Mouse (Mus musculus) forebrain, embryonic 12.5 days (tissue): Measurements from ENCODE around the gene Arid5b. TPM values are rescaled to one million over a fixed set of nuclear protein-coding genes. Genes with fewer than 3 reads are reported as not detected.

Experiments used
- ATAC-seq: fragments of 200-750 bp; cut with Nextera tagmentation; 2 replicates; pipeline ENCODE4 v1.8.0; 2017; ENCODE audit warnings: moderate TSS enrichment; ENCODE audit not compliant: low FRiP score
- H3K27ac ChIP-seq: fragments of 300-500 bp; sonication (generic); 2 replicates; pipeline ENCODE4 v1.5.1; 2016; ENCODE audit warnings: mild to moderate bottlenecking
- H3K27me3 ChIP-seq: fragments of 300-500 bp; sonication (generic); 2 replicates; pipeline ENCODE4 v1.6.1; 2016; ENCODE audit warnings: mild to moderate bottlenecking
- H3K36me3 ChIP-seq: fragments of 300-500 bp; sonication (generic); replicated peaks from 2 replicates; pipeline ENCODE4 v1.6.1; 2016; ENCODE audit warnings: mild to moderate bottlenecking
- H3K4me1 ChIP-seq: fragments of 300-500 bp; sonication (generic); 2 replicates; pipeline ENCODE4 v1.6.1; 2016
- H3K4me2 ChIP-seq: fragments of 300-500 bp; sonication (generic); 2 replicates; pipeline ENCODE4 v1.6.1; 2016; ENCODE audit warnings: mild to moderate bottlenecking, moderate library complexity
- H3K4me3 ChIP-seq: fragments of 300-500 bp; sonication (generic); replicated peaks from 2 replicates; pipeline ENCODE4 v1.5.1; 2016; ENCODE audit warnings: mild to moderate bottlenecking
- H3K9ac ChIP-seq: fragments of 300-500 bp; sonication (generic); 2 replicates; pipeline ENCODE4 v1.6.1; 2016; ENCODE audit warnings: mild to moderate bottlenecking
- H3K9me3 ChIP-seq: fragments of 300-500 bp; sonication (generic); 2 replicates; pipeline ENCODE4 v1.6.1; 2016
- WGBS: fragments of 180-500 bp; shearing (Covaris S2); methylation state at CpG from one replicate; pipeline ENCODE4 v1.1.7; 2016; 5-methylcytosine and 5-hydroxymethylcytosine counted together
- polyA plus RNA-seq: library from polyadenylated mRNA; unstranded; fragments of >200 nt; fragmentation: Nextera tagmentation; extraction: Ambion mirVana; gene quantifications from 2 replicates; pipeline ENCODE4 v1.2.1, GENCODE M21; 2016

Gene Arid5b
- polyA plus RNA-seq, 1 experiment from 2014 or later: 17.1 TPM

GRCm38 (mm10) chr10:68147730-68148129 lies 130.8 kb downstream of the Arid5b start:
- H3K36me3 ChIP-seq: 0 out of 2 replicates have a peak, but pooled peaks cover 3% of the 10 kb centered on the region
- no peak overlapping the region for H3K4me3 ChIP-seq
- WGBS: 46% methylated on average over 6 of the region's 6 CpGs
- H3K4me1 ChIP-seq: peaks cover 9% of the 10 kb centered on the region
- no peak overlapping the region for H3K4me2 ChIP-seq
- no peak for ATAC-seq
- no peak overlapping the region for H3K27ac ChIP-seq
- H3K9me3 ChIP-seq: peaks cover 3% of the 10 kb centered on the region; the same call in 1 of the 2 replicates
- H3K9ac ChIP-seq: no peak overlapping the region
- H3K27me3 ChIP-seq: no peaks in the 10 kb centered on the region

GRCm38 (mm10) chr10:68146842-68147241 lies 131.7 kb downstream of the Arid5b start:
- Histone ChIP-seq H3K4me1 (peaks cover 16% of the 10 kb centered on the region), H3K36me3 (0 out of 2 replicates have a peak, but pooled peaks cover 3% of the 10 kb centered on the region), H3K27ac (no peak overlapping the region), H3K9ac (no peak overlapping the region), H3K4me3 (no peak overlapping the region), H3K9me3 (no peaks in the 10 kb centered on the region; the same call in 1 of the 2 replicates), H3K4me2 (no peak overlapping the region), H3K27me3 (no peaks in the 10 kb centered on the region)
- ATAC-seq: 0 out of 2 replicates have a peak, but pooled peaks have one; percentile 27
- 12% methylated on average over 5 of the region's 5 CpGs for WGBS

GRCm38 (mm10) chr10:68145286-68145950 lies 133.1 kb downstream of the Arid5b start:
- H3K9me3 ChIP-seq: no peaks in the 10 kb centered on the region
- peaks cover 16% of the 10 kb centered on the region for H3K4me1 ChIP-seq
- no peak for ATAC-seq
- no peak overlapping the region for H3K27ac ChIP-seq
- no peak overlapping the region for H3K4me3 ChIP-seq
- no peaks in the 10 kb centered on the region for H3K36me3 ChIP-seq
- H3K9ac ChIP-seq: no peak overlapping the region
- no peaks in the 10 kb centered on the region for H3K27me3 ChIP-seq
- H3K4me2 ChIP-seq: no peak overlapping the region
- WGBS: 86% methylated on average over 18 of the region's 18 CpGs

DNA sequence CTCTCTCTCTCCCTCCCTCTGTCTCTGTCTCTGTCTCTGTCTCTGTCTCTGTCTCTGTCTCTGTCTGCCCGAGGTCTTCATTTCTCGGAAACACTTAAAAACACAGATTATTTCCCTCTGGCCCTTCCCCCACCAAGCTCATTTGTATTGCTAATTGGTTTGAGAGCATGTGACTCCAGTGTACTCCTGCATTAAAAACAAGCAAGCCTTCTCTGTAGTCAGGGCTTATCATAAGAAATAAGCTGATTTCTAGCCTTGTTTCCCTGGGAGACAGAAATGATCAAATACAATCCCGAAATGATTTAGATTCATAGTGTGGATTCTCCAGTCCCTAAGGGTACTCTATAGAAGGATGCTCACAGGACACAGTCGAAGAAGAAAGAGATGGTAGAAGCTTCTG lies 136.0 kb downstream of the Arid5b start:
- WGBS: 58% methylated on average over 4 of the region's 4 CpGs
- ATAC-seq: no peak
- H3K36me3 ChIP-seq: no peaks in the 10 kb centered on the region
- 0 out of 2 replicates have a peak, but pooled peaks cover 2% of the 10 kb centered on the region for H3K9me3 ChIP-seq
- peaks cover 13% of the 10 kb centered on the region for H3K4me1 ChIP-seq
- H3K4me3 ChIP-seq: no peak overlapping the region
- H3K27ac ChIP-seq: peak overlapping the region; percentile 53; the same call in 1 of the 2 replicates
- H3K27me3 ChIP-seq: no peaks in the 10 kb centered on the region
- H3K4me2 ChIP-seq: no peak overlapping the region
- no peak overlapping the region for H3K9ac ChIP-seq

DNA sequence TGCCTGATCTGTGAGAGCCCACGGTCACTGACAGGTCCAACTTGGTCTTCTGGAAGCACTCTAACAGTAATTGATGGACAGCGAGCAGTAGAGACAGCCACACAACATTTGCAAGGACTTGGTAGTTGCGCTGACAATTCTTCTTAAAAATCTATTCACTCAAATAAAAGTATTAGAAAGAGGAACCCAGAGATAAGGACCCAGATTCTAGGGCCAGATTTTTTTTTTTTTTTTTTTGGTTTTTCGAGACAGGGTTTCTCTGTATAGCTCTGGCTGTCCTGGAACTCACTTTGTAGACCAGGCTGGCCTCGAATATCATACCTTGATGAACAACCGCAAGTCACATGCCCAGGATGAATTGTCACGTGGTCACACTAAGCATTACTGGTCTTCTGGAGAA lies 137.0 kb downstream of the Arid5b start:
- Histone ChIP-seq H3K4me1 (peaks cover 23% of the 10 kb centered on the region), H3K4me3 (no peak overlapping the region), H3K4me2 (no peak overlapping the region), H3K27me3 (no peaks in the 10 kb centered on the region), H3K9ac (no peak overlapping the region), H3K36me3 (no peaks in the 10 kb centered on the region), H3K27ac (no peak overlapping the region), H3K9me3 (0 out of 2 replicates have a peak, but pooled peaks cover 2% of the 10 kb centered on the region)
- 95% methylated on average over 7 of the region's 7 CpGs for WGBS
- ATAC-seq: no peak

DNA sequence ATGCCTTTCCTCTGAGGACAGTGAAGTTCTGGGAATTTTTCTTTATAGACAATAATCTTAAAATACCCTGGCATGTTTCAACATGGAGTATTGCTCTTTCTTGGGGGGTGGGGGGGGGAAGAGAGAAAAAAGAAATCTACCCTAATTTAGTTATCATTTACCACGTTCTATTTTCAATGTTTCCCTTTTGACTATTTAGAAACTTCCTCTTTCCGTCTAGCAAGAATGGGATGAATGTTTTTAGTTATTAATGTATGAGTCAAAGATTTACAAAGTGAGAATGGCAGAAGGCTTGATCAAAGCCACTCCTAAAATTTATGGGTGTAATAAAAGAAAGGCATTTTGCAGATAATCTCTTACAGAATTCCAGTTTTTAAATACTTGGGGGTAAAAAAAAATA lies 137.7 kb downstream of the Arid5b start:
- Histone ChIP-seq H3K9me3 (0 out of 2 replicates have a peak, but pooled peaks cover 2% of the 10 kb centered on the region), H3K36me3 (no peaks in the 10 kb centered on the region), H3K4me3 (no peak overlapping the region), H3K4me1 (peaks cover 30% of the 10 kb centered on the region), H3K4me2 (no peak overlapping the region), H3K27me3 (no peaks in the 10 kb centered on the region), H3K27ac (no peak overlapping the region), H3K9ac (no peak overlapping the region)
- WGBS: 88% methylated on average over 2 of the region's 2 CpGs
- ATAC-seq: no peak

DNA sequence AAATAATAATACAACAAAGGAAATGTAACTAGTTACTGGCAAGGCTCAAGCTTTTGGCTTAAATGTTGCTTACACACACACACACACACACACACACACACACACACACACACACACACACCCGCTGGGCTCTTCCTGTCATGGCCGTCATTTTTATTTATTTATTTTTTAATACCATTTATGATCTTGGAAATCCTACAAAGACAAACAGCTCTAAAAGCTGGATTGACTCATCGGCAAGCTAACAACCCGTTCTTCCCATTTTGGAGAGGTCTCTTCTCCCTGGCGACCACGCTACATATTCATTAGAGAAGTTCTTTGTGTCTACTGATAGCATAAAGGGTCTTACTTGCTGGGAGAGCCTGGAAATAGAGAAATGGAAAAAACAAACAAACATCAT lies 138.2 kb downstream of the Arid5b start:
- WGBS: 79% methylated on average over 6 of the region's 6 CpGs
- Histone ChIP-seq H3K9me3 (0 out of 2 replicates have a peak, but pooled peaks cover 2% of the 10 kb centered on the region), H3K4me2 (no peak overlapping the region), H3K36me3 (no peaks in the 10 kb centered on the region), H3K4me1 (peaks cover 35% of the 10 kb centered on the region), H3K27ac (no peak overlapping the region), H3K4me3 (no peak overlapping the region), H3K27me3 (no peaks in the 10 kb centered on the region), H3K9ac (no peak overlapping the region)
- ATAC-seq: no peak

DNA sequence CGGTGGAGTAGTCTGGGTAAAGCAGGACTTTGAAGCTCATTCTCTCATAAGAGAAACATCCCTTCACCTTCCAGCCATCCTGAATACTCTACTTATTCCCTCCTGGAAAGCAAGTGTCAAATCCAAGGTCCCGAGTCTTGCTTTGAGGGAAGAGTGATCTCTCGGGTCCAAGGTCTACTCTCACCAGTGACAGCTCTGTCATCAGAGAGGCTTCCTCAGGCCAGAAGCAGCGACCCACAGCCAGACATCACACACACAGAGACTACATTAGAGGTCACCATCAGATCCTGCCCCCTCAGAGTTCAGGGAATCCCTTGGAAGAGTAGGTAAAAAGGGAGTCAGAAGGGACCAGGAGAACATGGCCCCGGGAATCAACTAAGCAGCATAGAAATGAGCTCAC lies 140.4 kb downstream of the Arid5b start:
- Histone ChIP-seq H3K9ac (no peak overlapping the region), H3K9me3 (0 out of 2 replicates have a peak, but pooled peaks cover 2% of the 10 kb centered on the region), H3K4me1 (peaks cover 41% of the 10 kb centered on the region), H3K4me3 (no peak overlapping the region), H3K27me3 (no peaks in the 10 kb centered on the region), H3K27ac (no peak overlapping the region), H3K36me3 (0 out of 2 replicates have a peak, but pooled peaks cover 3% of the 10 kb centered on the region), H3K4me2 (no peak overlapping the region)
- ATAC-seq: no peak
- 86% methylated on average over 5 of the region's 5 CpGs for WGBS

DNA sequence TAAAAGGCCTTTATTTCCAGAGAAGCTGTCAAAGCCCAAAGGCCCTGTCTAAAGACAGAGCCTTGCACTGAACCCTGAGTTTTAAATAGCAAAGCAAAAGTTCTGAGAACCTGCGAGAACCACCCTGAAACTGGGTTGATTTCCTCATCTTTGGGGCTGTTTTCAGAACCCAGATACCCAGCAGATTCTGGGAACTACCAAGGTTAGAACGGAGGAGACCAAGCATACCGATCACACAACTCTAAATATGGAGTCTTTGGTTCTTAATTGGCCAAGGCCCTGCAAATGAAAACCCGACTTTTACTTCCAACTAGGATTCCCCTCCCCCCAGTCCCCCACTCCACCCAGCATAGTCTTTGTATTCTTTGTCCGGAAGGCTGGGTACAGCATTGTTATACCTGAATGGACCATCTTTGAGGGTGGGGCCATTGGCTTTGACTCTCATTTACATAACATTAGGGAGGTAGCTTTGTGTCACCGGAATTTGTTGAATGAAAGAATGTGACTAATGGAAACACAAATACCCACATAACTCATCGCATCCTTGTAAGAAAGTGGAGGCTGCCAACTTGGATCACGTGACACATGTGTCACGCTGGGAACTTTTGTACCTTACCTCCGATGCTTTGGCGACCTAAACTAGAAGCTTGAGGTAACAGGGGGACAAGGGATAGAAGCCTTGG lies 141.2 kb downstream of the Arid5b start:
- H3K4me2 ChIP-seq: peak overlapping the region; percentile 64

DNA sequence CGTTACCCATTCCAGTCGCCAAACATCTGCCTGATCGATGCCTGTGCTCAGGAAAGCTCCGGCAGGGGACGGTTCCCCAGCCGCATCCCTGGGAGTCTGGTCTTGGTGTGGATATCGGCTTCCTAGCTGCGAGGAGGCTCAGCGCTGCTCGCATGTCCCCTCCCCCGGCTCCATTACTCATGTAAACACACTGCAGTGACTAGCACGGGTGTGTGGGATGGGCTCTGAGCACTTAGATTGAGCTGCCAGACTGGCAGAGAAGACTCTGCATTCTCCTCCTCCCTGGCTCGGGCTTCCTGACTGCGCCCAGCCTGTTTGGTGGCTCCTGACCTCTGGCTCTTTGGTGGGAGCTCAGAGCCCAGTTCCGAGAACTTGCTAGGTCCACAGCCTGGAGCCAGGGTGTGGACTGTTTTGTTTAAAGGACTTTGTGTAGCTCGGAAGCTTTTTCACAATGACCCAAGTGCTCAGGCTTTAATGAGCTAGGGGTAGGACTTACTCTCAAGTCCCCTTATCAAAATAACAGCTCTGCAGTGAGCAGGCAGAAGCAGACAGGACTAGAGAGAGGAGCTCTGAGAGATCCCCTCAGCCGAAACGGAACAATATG lies 142.0 kb downstream of the Arid5b start:
- Histone ChIP-seq H3K4me1 (peaks cover 31% of the 10 kb centered on the region), H3K9ac (peak overlapping the region; percentile 39), H3K9me3 (0 out of 2 replicates have a peak, but pooled peaks cover 2% of the 10 kb centered on the region), H3K27ac (peak overlapping the region; percentile 81), H3K27me3 (no peaks in the 10 kb centered on the region), H3K4me3 (peak overlapping the region; percentile 33), H3K36me3 (0 out of 2 replicates have a peak, but pooled peaks cover 5% of the 10 kb centered on the region), H3K4me2 (peak overlapping the region; percentile 64)
- WGBS: under 1% methylated on average over 18 of the region's 18 CpGs
- ATAC-seq: peak; percentile 88

More for the DNA sequence above, 141.2 kb downstream of the Arid5b start:
- no peak overlapping the region for H3K4me3 ChIP-seq
- H3K9me3 ChIP-seq: 0 out of 2 replicates have a peak, but pooled peaks cover 2% of the 10 kb centered on the region
- H3K27ac ChIP-seq: peak overlapping the region; percentile 81
- H3K27me3 ChIP-seq: no peaks in the 10 kb centered on the region
- H3K36me3 ChIP-seq: 0 out of 2 replicates have a peak, but pooled peaks cover 5% of the 10 kb centered on the region
- no peak overlapping the region for H3K9ac ChIP-seq
- 16% methylated on average over 11 of the region's 11 CpGs for WGBS
- H3K4me1 ChIP-seq: peaks cover 34% of the 10 kb centered on the region
- peak; percentile 63 for ATAC-seq

DNA sequence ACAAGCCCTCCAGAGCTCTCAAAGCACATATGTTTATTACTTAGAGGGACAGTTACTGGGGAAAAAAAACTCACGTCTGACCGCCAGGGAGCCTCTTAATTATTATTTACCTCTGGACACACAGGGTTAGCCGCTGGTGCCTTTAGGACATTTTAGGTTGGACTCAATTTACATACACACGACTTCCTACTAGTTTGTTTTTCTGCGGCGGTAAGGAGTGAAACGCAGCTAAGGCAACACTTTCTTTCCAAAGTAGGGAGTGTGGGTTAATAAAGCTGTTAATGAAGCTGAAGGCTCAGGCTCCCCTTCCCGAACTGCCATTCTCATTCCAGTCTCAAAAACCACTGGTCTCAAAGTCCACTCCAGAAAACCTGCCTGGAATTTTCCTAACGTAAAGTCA lies 142.5 kb downstream of the Arid5b start:
- under 1% methylated on average over 9 of the region's 9 CpGs for WGBS
- peak overlapping the region; percentile 33 for H3K4me3 ChIP-seq
- 0 out of 2 replicates have a peak, but pooled peaks cover 5% of the 10 kb centered on the region for H3K36me3 ChIP-seq
- H3K9me3 ChIP-seq: 0 out of 2 replicates have a peak, but pooled peaks cover 2% of the 10 kb centered on the region
- peak overlapping the region; percentile 81 for H3K27ac ChIP-seq
- ATAC-seq: no peak
- H3K4me2 ChIP-seq: peak overlapping the region; percentile 64
- peak overlapping the region; percentile 39 for H3K9ac ChIP-seq
- peaks cover 31% of the 10 kb centered on the region for H3K4me1 ChIP-seq
- no peaks in the 10 kb centered on the region for H3K27me3 ChIP-seq

DNA sequence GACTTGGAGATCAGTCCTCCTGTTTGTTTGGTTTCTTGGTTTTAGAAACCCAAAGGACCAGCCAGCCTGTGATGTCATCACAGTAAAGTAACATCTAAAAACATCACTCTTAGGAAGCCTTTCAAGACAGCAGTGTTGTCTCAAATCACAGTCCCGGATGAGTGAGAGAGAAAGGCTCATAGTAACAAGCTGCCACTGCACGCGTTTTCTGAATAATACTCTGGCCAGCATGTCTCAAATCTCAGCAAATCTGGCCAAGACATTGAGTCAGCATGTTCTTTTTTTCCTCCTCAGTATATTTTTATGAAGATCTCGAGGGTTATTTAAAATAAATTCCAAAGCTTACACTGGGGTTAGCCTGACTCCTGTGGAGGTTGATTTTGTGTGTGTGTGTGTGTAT lies 143.1 kb downstream of the Arid5b start:
- H3K4me3 ChIP-seq: no peak overlapping the region
- no peak for ATAC-seq
- H3K27me3 ChIP-seq: no peaks in the 10 kb centered on the region
- 0 out of 2 replicates have a peak overlapping the region, but pooled peaks have one; percentile 39 for H3K9ac ChIP-seq
- 0 out of 2 replicates have a peak, but pooled peaks cover 2% of the 10 kb centered on the region for H3K9me3 ChIP-seq
- peak overlapping the region; percentile 64 for H3K4me2 ChIP-seq
- H3K4me1 ChIP-seq: peaks cover 31% of the 10 kb centered on the region
- no peak overlapping the region for H3K27ac ChIP-seq
- 23% methylated on average over 4 of the region's 4 CpGs for WGBS
- 0 out of 2 replicates have a peak, but pooled peaks cover 5% of the 10 kb centered on the region for H3K36me3 ChIP-seq
